Mouse (Mus musculus) midbrain, embryonic 12.5 days (tissue): Measurements from ENCODE around the gene Dlk1. TPM values are rescaled to one million over a fixed set of nuclear protein-coding genes. Genes with fewer than 3 reads are reported as not detected.

ENCODE experiments used
- polyA plus RNA-seq: library from polyadenylated mRNA; unstranded; fragments of >200 nt; fragmentation: Nextera tagmentation; extraction: Ambion mirVana; gene quantifications from 2 replicates; pipeline ENCODE4 v1.2.1, GENCODE M21; 2016

Dlk1 gene
- polyA plus RNA-seq, 1 experiment from 2014 or later, result 87.5 TPM

Other genes starting within 250 kb of the Dlk1 start
- 1.1 and 1.2 TPM in 2 replicates for gene Rtl1, start 147.5 kb downstream of the Dlk1 start, polyA plus RNA-seq